Mouse (Mus musculus): ENCODE results near the gene Gm10295.

Gene Gm10295

DNA sequence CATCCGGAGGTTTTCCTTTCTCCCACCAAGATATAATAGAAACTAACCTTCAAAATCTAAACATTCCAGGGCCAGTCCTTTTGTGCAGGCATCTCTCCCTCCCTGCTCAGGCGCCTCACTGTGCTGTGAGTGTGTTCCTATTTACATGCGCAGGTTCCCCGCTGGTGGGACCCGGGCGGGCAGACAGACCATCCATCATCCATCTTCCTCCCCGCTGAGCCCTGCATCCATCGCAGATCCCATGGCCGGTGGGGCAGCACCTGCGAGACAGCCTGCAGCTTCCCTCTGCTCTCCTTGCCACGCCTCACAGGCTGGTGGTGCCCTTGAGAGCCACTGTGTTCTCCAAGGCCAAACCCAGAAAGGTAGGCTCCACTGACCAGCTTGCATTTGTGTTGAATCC is at the start of gene Gm10295:
TSS of gene Gm10295 (minus strand) at position 122 of the 400 bp plus-strand sequence.
- DNase-seq (ENCODE audit: low spot score in 2 of 2), result no peak

DNA sequence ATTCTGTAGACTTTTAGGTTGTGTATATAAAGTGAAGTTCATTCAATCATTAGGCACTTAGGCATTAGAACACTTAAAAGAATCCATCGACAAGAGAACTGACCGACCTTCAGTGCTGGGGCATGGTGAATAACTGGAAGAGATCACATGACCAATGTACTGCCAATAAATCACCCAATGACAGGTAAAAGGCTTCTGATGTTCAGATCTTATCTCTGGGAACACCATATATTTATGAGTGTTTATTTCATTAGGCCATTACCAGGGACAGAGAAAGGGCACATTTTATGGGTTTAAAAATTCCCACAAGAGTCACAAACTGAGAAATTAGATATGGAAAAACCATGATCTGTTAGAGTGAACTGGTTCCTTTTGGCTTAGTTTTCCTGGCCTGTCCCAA is 49.7 kb upstream of the Gm10295 start:
- DNase-seq (ENCODE audit: low spot score in 2 of 2), result no peak

DNA sequence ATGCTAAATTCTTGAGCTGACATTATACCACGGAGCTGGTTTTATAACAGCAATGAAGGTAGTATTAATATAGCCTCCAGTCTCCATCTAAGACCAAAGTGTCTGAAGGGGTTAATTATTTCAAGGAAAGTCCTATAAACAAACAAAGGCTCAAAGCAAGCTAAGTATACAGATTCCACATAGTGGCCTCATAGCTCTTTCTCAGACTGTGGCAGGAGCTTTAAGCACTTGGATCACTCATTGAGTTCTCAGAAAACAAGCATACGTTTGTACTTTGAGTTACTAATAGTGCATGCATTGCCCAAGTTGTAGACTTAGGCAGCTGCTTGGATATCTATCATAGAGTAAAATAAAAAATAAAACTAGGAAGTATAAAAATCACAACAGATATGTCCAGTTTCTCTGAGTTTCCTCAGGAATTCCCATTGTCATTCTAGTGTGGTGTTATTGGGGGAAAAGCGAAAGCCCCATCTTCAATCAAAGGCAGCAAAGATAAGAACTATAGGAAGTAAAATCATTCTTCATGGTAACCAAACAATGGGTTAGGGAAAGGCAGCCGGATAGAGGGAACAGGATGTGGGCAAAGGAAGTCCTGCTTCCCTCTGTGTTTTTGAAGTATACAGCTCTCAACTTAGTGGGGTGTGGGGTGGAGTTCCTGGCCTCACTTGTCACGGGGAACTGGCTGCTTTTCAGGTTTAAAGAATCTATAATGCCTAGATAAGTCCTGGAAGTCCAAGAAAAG is 48.8 kb upstream of the Gm10295 start:
- DNase-seq (ENCODE audit: low spot score in 2 of 2), result no peak

DNA sequence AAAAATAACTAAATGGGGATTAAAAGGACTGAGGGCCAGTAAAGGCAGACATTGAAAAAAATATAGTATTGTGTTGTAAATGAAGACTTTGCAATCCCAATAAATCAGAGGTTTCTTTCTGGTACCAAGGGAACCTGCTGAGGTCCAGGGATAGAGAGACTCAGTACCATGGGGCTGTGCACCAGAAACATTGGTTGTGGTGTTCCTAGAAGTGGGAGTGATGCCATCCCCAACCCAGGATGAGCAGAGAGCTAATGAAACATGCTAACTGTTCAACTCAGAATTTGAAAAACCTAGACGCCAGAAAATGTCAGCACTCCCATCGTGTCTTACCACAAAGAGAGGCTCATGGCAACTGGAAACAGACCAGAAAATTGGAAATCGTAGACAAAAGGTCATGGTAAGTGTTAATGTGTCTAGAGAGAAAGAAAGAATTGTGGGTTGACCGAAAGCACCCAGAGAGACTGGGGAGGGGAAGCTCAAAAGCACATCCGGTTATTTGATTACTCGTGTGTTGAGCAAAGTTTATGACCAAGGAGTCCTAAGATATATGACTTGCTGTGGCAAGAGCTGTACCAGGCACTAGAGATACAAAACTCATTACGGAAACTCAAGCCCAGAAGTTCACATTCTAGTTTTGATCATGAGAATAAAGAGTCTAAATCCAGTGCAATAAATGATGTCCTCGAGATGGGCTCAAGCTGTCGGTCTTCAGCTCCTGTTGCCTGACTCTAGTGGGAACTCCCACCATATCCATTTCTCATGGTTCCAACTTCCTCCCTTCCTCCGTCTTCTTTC is 47.9 kb upstream of the Gm10295 start:
- DNase-seq (ENCODE audit: low spot score in 2 of 2), result no peak

DNA sequence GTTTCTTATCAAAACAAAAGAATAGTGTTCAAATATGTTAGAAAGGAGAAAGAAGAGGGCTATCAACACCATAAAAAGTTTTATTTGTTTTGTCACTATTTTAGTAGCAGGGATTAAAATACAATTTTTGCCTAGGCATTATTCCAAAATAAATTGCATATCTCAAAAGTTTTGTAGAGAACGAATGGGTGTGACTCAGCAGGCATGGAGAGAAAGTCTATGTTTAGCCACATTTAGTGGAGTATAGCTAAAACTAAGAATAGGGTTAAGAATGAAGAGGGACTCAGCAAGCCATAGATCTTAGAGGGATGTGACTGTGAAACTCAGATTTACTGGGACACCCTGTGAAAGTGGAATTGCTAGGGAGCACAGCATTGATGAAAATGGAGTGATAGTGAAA is 47.1 kb upstream of the Gm10295 start:
- DNase-seq (ENCODE audit: low spot score in 2 of 2), result no peak

DNA sequence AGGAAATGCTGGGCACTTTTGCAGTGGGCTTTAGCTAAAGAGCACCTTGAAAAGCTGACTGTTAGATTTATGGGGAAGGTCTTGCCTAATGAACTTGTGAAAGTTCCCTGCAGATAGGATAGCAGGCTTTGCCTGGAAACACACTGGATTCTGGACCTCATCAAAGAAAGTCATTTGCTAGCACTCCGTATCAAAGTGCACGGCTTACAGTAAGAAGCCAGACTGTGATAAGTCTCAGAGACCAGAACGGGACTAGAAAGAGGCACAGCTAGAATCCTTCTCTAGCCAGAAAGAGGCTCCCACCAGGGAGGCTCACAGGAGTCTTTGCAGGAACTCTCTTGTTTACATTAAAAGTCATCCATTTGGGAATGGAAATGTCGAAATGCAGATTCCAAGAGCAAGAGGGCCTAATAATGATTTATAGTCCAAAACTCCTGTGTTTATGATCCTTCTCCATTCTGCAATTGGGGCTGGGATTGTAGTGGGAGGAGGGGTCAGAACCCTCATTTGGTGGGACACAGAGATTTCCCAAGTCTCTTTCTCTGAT is 41.6 kb upstream of the Gm10295 start:
- DNase-seq (ENCODE audit: low spot score in 2 of 2), result no peak

DNA sequence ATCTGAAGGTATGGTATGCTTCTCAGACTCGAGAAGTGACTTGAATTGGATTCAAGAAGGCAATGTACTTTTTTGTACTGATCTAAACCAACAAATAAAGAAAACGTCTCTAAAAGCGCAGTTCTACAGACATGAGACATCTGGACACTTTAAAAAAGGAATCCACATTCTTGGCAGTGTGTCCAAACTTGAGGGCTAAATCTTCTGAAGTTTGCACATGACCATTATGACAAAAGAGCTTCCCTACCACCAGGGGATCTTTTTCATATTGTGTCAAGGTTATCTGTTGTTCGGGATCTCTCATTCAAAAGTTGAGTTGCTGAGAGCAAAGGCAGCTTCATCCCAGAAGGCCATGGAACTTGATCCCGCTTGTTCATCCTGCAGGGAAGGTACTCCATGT is 40.0 kb upstream of the Gm10295 start:
- DNase-seq (ENCODE audit: low spot score in 2 of 2), result no peak

DNA sequence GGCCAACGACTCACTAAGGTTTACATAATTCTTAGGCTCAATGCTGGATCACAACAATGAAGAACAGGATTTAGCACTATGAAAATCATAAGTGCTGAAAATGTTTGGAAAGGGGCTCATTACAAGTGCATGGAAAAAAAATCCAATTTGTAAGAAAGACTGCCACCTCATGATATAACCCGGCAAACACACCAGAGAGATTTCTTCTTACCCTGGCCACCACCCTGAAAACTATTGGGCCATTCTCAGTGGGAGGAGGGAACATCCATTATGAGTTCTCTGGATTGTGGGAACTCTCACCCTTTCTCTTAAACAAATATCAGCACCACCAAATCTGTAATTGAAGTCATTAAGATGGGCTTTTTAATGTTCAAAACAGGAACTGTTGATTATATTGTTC is 39.0 kb upstream of the Gm10295 start:
- no peak for DNase-seq (ENCODE audit: low spot score in 2 of 2)

DNA sequence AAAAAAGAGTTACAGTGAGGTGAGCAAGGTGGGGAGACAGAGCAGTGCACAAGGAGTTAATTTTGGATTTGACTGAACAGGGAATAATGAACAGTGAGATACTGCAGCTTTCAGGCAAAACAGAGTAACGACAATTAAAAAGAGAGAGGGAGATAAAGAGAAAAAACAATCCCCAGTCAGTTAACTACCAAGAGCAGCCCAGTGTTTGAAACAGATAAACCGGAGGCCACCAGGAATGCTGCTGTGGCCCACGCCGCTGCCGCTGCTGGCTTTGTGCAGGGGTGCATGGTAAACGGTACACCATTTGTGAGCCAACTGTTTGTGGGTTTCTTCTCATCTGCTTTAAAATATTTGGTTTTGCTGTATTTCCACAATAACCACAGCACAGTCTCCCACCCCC is 34.8 kb upstream of the Gm10295 start:
- no peak for DNase-seq (ENCODE audit: low spot score in 2 of 2)

DNA sequence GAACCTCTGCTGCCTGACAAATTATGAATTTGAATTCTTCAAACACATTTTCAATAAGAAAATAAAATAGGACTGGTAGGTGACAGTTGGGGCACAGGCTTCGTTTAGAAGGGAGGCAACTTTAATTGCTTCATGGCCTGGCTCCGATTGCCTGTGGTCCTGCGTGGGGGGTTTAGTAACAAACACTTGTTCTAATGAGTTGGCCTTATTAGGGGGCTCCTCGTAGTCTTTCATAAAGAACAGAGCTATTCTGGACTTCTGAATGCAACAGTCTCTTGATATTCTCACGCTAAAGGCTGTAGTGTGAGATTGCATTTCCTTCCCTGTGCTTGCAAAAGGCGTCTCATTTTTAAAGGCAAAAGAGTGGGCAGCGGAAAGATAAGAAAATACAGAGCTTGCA is 33.6 kb upstream of the Gm10295 start:
- no peak for DNase-seq (ENCODE audit: low spot score in 2 of 2)

DNA sequence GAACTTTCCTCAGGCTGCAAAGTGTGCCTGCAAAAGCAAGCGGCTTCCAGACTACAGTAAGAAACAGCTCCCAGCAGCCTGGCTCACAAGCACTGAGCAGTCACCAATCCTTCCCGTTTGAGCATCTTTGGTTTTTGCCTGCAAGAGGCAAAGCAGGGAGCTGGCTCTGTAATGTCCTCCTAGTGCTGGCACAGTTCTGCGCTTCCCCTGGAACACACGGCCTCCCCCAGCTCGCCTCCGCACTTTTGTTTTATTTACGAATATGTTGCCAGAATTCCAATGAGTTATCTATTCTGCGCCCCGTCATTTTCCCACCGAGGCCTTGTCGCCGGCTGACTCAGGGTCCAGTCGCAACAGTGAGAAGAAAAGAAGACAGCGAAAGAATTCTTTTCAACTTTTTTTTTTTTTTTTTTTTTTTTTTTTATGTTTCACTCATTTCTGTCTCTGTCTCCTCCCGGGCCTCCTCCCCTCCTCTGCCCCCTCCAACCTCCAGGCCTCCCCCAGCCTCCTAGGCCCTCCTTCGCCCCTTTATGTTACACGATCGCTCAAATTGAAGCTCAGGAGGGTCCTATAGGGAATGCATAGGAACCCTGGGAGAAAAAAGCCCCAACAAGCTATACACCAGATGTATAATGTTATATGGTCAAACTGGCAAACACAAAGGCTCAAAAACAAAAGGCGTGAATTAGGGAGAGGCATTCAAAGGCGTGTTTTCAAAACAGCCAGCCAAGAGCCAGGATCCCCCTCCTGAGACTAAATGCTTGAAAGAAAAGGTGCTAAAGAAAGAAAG is 32.3 kb upstream of the Gm10295 start:
- DNase-seq (ENCODE audit: low spot score in 2 of 2), result peak; percentile 2 to 14

DNA sequence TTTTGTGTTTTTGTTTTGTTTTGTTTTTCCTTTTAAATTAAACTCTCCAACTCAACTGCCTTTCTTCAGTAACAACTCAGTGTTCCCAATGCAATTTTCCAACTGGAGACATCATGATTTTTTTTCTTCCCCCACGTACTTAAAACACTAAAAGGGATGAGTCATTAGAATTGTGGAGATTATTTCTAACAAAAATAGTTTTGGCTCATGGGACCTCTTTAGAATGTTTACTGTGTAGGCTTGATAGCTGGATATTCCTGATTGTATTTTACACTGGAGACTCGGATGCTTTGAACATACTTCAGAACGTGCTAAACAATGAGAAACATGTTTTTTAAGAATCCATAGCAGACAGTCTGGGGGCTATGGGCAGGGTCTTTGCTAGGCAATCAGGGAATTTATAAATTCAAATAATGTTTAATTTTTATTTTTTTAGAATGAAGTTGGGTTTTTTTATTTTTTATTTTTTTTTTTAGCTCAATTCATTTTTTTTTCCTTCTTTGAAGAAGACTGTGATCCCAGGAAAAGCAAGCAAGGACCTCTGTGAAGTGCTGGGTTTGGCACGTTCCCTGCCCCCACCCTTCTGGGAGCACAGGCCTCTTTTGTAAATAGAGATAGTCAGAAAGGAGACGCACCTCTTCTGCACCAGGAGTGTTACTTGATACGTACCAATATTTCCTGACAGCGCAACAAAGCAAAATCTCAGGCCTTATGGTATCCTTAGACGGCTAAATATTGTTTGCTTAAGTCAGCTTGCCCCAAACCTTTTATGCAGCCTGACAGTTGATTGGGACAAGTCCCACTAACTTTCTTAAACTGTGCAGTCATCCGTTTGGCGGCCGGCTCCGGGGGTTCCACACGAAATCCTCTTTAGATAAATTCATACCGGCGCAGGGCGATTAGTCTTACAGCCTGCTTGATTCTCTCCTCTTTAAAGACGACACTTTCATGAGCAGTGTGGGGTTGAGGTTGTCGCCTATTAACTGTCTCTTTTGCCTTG is 28.8 kb upstream of the Gm10295 start:
- DNase-seq (ENCODE audit: low spot score in 2 of 2), result no peak

DNA sequence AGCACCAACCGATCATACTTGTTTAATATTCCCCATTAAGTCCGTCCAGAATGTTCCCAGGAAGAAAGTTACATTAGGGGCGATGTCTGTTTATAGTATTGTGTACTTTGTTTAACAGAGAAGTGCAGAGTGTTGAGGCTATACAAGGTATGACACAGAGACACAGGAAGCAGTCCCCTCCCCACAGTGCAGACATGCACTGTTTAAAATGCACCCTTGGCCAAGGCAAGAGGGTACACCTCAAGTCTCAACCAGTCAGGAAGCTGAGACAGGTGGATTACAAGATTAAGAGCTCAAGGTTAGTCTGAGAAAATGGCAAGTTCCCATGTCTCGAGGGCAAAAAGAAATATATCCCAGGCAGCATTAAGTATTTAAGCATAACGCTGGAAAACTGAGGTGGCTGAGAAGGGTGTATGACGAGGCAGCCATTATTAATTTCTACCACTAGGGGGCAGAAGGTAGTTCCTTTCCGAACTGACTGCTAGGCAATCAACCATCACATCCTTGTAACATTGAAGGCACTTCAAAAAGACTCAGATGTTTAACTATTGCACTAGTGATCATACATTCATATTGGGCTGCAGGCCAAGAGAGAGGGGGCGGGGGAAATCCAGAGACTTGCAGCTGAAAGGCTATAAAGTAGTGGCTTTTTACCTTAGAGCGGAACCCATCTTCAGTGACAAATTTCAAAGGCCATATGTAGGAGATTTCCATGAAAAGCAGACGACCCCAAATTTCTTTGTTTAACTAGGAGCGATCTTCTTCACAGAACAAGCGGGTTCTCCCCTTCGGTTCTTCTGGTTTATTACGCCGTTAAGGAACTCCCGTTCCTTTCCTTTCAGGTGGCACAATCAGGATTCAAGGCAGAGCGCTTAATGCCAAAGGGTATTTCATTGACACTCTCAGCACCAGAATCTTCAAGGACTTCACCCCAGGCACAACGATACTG is 27.8 kb upstream of the Gm10295 start:
- no peak for DNase-seq (ENCODE audit: low spot score in 2 of 2)

DNA sequence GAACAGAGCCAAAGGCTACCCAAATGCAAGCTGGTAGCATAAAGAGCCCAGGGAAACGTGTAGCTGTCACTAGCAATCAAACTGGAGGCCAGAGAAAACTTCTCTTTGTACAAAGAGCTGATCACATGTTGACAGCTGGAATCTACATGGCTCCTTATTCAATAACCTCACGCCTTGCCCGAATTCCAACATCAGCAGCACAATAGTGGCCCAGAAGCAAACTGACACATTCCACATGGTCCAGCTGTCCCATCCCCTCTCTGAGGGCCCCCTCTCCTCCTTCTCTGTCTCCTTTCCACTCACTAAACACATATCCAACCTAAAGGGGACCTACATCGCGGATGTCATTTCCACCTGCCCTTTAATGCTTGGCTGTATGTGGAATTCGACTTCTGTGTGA is 26.7 kb upstream of the Gm10295 start:
- no peak for DNase-seq (ENCODE audit: low spot score in 2 of 2)

DNA sequence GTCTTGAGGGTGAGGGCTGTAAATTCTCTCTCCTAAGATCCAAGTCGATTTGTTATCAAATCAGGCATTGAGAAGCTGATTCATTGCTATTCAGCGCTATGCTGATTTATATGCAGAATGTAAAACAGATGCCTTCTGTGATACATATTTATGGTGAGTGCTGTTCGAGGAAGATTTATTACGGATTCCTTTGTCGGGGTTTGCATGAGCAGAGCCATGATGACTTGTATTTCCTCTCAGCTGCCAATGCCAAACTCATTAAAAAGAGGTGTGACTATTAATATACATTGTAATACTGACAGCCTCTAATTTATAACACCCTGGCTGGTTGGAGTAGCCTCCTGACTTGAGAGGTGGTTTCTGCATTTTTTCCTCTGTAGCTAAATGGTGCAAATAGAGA is 22.8 kb upstream of the Gm10295 start:
- no peak for DNase-seq (ENCODE audit: low spot score in 2 of 2)

DNA sequence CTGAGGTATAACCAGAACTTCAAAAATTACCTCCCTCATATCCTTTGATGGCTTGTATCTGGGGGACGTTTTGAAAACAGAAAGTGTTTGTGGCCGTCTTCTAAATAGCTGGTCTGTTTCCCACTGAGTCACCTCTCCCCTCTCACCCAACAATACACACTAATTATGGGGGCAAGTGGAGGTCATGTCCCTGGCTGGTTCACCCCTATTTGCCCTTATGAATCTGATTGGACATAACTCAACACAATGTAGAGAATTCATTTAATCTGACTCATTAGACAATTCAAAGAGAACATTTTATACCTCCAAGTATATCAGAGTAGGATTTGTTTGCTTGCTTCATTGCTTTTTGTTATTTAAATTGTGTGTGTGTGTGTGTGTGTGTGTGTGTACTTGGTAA is 20.6 kb upstream of the Gm10295 start:
- DNase-seq (ENCODE audit: low spot score in 2 of 2), result no peak

DNA sequence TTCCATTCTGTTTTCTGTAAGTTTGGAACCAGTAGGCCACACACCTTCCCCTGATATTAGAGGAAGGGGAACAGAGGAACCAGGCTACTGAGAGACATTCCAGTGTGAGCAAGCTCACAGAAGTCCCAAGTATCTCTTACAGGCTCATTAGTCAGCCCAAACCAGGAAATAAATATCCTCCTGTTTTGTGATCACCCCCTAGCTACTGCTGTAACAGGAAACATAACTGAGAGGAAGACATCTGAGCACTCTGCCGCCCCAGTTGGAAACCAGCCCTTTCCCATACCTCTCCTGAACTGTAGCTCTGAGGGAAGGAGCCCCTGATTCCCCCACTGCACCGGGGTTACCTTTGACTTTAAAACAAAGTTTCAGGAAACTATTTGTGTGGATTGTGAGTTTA is 19.5 kb upstream of the Gm10295 start:
- no peak for DNase-seq (ENCODE audit: low spot score in 2 of 2)

DNA sequence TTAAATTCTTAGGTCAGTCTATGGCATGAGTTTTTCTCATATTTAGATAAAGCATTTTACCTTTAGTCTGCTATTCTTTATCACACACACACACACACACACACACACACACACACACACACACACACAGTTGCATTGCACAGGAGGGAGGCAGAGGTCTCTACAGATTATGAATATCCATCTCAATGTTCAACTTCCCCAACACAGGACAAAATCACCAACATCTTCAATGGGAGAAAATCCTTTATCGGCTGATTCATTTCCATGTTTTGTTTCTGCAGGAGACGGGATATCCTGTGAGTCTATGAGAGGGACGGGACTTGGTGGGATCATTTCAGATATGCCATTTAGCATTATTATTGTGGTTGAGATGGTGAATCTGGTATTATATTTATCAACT is 18.8 kb upstream of the Gm10295 start:
- DNase-seq (ENCODE audit: low spot score in 2 of 2), result no peak

DNA sequence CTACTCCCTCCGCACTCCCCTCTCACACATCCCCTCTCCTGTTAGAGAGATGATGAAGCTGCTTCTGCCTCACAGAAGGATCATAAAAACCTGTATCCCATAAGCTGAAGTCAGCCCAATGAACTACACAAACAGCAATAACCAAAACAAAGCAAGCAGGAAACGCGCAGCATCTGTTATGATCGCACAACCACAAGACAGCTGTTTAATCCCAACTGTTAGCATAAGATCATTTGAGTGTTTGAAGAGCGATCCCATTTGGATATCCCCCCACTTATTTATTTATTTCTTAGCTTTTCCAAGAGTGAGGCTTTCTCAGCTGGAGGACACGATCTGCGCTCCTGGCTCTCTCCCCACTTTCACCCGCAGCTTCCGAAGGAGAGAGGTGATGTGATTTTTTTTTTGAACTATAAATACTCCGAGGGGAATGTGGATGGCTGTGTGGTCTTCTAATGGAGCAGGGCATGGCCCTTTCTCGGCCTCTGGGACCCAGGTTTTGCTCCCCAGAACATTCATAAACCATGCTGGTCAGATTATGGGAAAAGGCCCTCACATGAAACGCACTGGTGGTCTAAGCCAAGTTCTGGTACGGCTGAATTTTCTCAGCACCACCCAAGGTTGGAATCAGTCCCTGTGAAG is 17.4 kb upstream of the Gm10295 start:
- no peak for DNase-seq (ENCODE audit: low spot score in 2 of 2)

Measured in right cerebral cortex, postnatal 36 days (tissue).